Mouse (Mus musculus): ENCODE results near the gene BC147527. TPM values are rescaled to one million over a fixed set of nuclear protein-coding genes. Genes with fewer than 3 reads are reported as not detected.
"Not testable (repeated sequence)": the region's sequence is repeated elsewhere in the genome, so short reads cannot be mapped to it uniquely, and the experiment has no call there.

The BC147527 gene
- polyA plus RNA-seq (2016; fragmentation: Nextera tagmentation; extraction: Ambion mirVana): 0.33 and 0.43 TPM in 2 replicates

GRCm38 (mm10) chr13:120299991-120300442 is at the start of gene BC147527:
BC147527 (plus strand) TSS chr13:120300392.
- no peak for ATAC-seq
- WGBS (ENCODE audit: insufficient replicate concordance): 30% methylated on average over 2 of the region's 2 CpGs
- Histone ChIP-seq H3K27ac (no peak within 1 kb of the TSS), H3K27me3 (replicated peaks) (no peaks in the 10 kb centered on the region), H3K4me2 (no peak within 1 kb of the TSS), H3K4me3 (no peak within 1 kb of the TSS), H3K4me1 (no peaks in the 10 kb centered on the region), H3K9me3 (replicated peaks) (no peaks in the 10 kb centered on the region), H3K36me3 (no peaks in the 10 kb centered on the region), H3K9ac (no peak within 1 kb of the TSS)

- 54% methylated on average over 2 of the region's 3 CpGs for WGBS (ENCODE audit: insufficient replicate concordance)
- ATAC-seq: not testable (repeated sequence)
These were observed 48.8 kb upstream of the BC147527 start for GRCm38 (mm10) chr13:120251208-120251924.

GRCm38 (mm10) chr13:120258817-120259658 is 41.2 kb upstream of the BC147527 start:
- H3K27me3 ChIP-seq (replicated peaks); H3K9ac ChIP-seq; H3K9me3 ChIP-seq (replicated peaks); ATAC-seq; H3K27ac ChIP-seq; H3K4me3 ChIP-seq; H3K4me2 ChIP-seq; H3K36me3 ChIP-seq; H3K4me1 ChIP-seq: not testable (repeated sequence)
- 65% methylated on average over 3 of the region's 3 CpGs for WGBS (ENCODE audit: insufficient replicate concordance)

More at GRCm38 (mm10) chr13:120251208-120251924, 48.8 kb upstream of the BC147527 start:
- not testable (repeated sequence) for H3K4me1 ChIP-seq; H3K9ac ChIP-seq; H3K36me3 ChIP-seq; H3K27me3 ChIP-seq (replicated peaks); H3K4me3 ChIP-seq; H3K9me3 ChIP-seq (replicated peaks); H3K27ac ChIP-seq; H3K4me2 ChIP-seq

- not testable (repeated sequence) for H3K9ac ChIP-seq, ATAC-seq
- 40% methylated on average over 2 of the region's 3 CpGs for WGBS (ENCODE audit: insufficient replicate concordance)
These were observed 40.5 kb upstream of the BC147527 start for GRCm38 (mm10) chr13:120259718-120260117.

GRCm38 (mm10) chr13:120262870-120263269 is 37.3 kb upstream of the BC147527 start, which contains the start of gene AF067061:
AF067061 (plus strand) TSS chr13:120263114.
- H3K36me3 ChIP-seq; H3K9ac ChIP-seq; H3K4me1 ChIP-seq; H3K4me3 ChIP-seq; H3K9me3 ChIP-seq (replicated peaks); H3K27me3 ChIP-seq (replicated peaks); H3K4me2 ChIP-seq; H3K27ac ChIP-seq; ATAC-seq: not testable (repeated sequence)
- WGBS (ENCODE audit: insufficient replicate concordance): 62% methylated on average over 2 of the region's 2 CpGs

More at GRCm38 (mm10) chr13:120259718-120260117, 40.5 kb upstream of the BC147527 start:
- not testable (repeated sequence) for H3K27ac ChIP-seq; H3K27me3 ChIP-seq (replicated peaks); H3K36me3 ChIP-seq; H3K4me2 ChIP-seq; H3K4me1 ChIP-seq; H3K9me3 ChIP-seq (replicated peaks); H3K4me3 ChIP-seq

- ATAC-seq; H3K27me3 ChIP-seq (replicated peaks); H3K4me3 ChIP-seq; H3K27ac ChIP-seq; H3K9ac ChIP-seq; H3K4me1 ChIP-seq; H3K36me3 ChIP-seq; H3K9me3 ChIP-seq (replicated peaks); H3K4me2 ChIP-seq: not testable (repeated sequence)
- WGBS (ENCODE audit: insufficient replicate concordance): 21% methylated on average over 2 of the region's 2 CpGs
These were observed 22.4 kb upstream of the BC147527 start for GRCm38 (mm10) chr13:120277837-120278236.

GRCm38 (mm10) chr13:120278784-120279183 is 21.4 kb upstream of the BC147527 start:
- Histone ChIP-seq H3K27me3 (replicated peaks) (no peaks in the 10 kb centered on the region), H3K36me3 (no peaks in the 10 kb centered on the region), H3K4me3 (no peak overlapping the region), H3K4me2 (no peak overlapping the region), H3K9me3 (replicated peaks) (no peaks in the 10 kb centered on the region), H3K4me1 (no peaks in the 10 kb centered on the region), H3K9ac (no peak overlapping the region), H3K27ac (no peak overlapping the region)
- ATAC-seq: no peak
- WGBS (ENCODE audit: insufficient replicate concordance): 74% methylated on average over 9 of the region's 9 CpGs

GRCm38 (mm10) chr13:120299324-120299894 is 783 bp upstream of the BC147527 start:
- no peaks in the 10 kb centered on the region for H3K27me3 ChIP-seq (replicated peaks)
- H3K36me3 ChIP-seq: no peaks in the 10 kb centered on the region
- H3K9ac ChIP-seq: no peak overlapping the region
- H3K4me3 ChIP-seq: no peak overlapping the region
- H3K27ac ChIP-seq: no peak overlapping the region
- ATAC-seq: no peak
- WGBS (ENCODE audit: insufficient replicate concordance): 30% methylated on average over 1 of the region's 1 CpGs
- H3K4me1 ChIP-seq: no peaks in the 10 kb centered on the region
- no peak overlapping the region for H3K4me2 ChIP-seq
- no peaks in the 10 kb centered on the region for H3K9me3 ChIP-seq (replicated peaks)

- Histone ChIP-seq H3K4me2 (no peak overlapping the region), H3K4me3 (no peak overlapping the region), H3K27ac (no peak overlapping the region), H3K9me3 (replicated peaks) (no peaks in the 10 kb centered on the region), H3K4me1 (no peaks in the 10 kb centered on the region), H3K27me3 (replicated peaks) (no peaks in the 10 kb centered on the region), H3K36me3 (no peaks in the 10 kb centered on the region), H3K9ac (no peak overlapping the region)
- ATAC-seq: no peak
- WGBS (ENCODE audit: insufficient replicate concordance): 60% methylated on average over 4 of the region's 4 CpGs
These were observed 661 bp downstream of the BC147527 start for GRCm38 (mm10) chr13:120300853-120301252.

GRCm38 (mm10) chr13:120310749-120311148 is 10.6 kb downstream of the BC147527 start:
- 62% methylated on average over 4 of the region's 4 CpGs for WGBS (ENCODE audit: insufficient replicate concordance)
- Histone ChIP-seq H3K9ac (no peak overlapping the region), H3K4me3 (no peak overlapping the region), H3K4me2 (no peak overlapping the region), H3K36me3 (no peaks in the 10 kb centered on the region), H3K4me1 (no peaks in the 10 kb centered on the region), H3K27me3 (replicated peaks) (0 out of 2 replicates have a peak, but pooled peaks cover 4% of the 10 kb centered on the region), H3K9me3 (replicated peaks) (no peaks in the 10 kb centered on the region), H3K27ac (no peak overlapping the region)
- ATAC-seq: no peak

- H3K9me3 ChIP-seq (replicated peaks): no peaks in the 10 kb centered on the region
- 31% methylated on average over 14 of the region's 14 CpGs for WGBS (ENCODE audit: insufficient replicate concordance)
- no peak overlapping the region for H3K27ac ChIP-seq
- no peak overlapping the region for H3K4me3 ChIP-seq
- no peaks in the 10 kb centered on the region for H3K36me3 ChIP-seq
- H3K27me3 ChIP-seq (replicated peaks): 0 out of 2 replicates have a peak, but pooled peaks cover 4% of the 10 kb centered on the region
- no peak for ATAC-seq
- no peak overlapping the region for H3K4me2 ChIP-seq
- H3K4me1 ChIP-seq: no peaks in the 10 kb centered on the region
- H3K9ac ChIP-seq: no peak overlapping the region
These were observed 13.4 kb downstream of the BC147527 start for GRCm38 (mm10) chr13:120313584-120313983.

GRCm38 (mm10) chr13:120316578-120316977 is 16.4 kb downstream of the BC147527 start, which contains the start of gene Tcstv3:
Tcstv3 (plus strand) TSS chr13:120316878.
- not testable (repeated sequence) for ATAC-seq; H3K4me3 ChIP-seq; H3K9me3 ChIP-seq (replicated peaks); H3K9ac ChIP-seq; H3K27me3 ChIP-seq (replicated peaks); H3K36me3 ChIP-seq; H3K27ac ChIP-seq; H3K4me2 ChIP-seq; H3K4me1 ChIP-seq
- 34% methylated on average over 3 of the region's 3 CpGs for WGBS (ENCODE audit: insufficient replicate concordance)

Measured in liver, embryonic 12.5 days (tissue).